8 mouse cellular contexts compared by ENCODE assay signal in the genomic region with DNA sequence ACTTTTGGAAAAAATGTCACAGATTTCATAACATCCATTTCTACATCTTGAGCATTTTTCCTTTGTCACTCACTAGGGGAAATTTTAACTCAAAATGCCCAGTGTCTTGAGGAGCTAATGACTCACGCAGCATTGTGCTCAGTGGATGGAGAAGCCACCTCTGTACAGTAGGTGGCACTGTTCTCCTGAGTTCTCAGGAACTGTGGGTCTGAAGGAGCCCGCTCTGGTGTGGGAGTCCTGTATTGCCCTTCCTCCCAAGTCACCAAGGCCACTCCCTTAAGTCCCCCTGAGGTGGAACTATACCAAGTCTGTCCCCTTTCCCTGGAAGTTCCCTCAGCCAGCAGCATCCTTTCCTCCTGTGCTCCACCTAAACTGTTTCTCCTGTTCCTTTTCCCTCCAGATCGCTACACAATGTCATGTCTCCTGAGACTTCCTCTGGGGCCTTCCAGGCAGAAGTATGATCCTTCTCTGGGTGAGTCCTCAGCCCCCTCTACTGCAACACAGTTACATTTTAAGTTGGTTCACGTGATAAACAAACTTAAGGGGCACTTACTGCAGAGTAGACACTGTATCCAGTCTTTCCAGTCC. TPM values are rescaled to one million over a fixed set of nuclear protein-coding genes. Genes with fewer than 3 reads are reported as not detected.
DNase-seq lines count a peak whose midpoint lies in the region; ATAC-seq and TF ChIP-seq lines count a peak whose summit lies in the region.

No protein-coding gene starts in this region.

- peak overlapping the region; percentile 55; the same call in 1 of the 2 replicates for H3K9ac ChIP-seq in CH12.LX (ENCODE audit: insufficient read depth, low read depth)
- H3K9ac ChIP-seq in liver, embryonic 14.5 days (replicated peaks): no peak overlapping the region
- H3K9ac ChIP-seq in stomach, embryonic 14.5 days (replicated peaks; ENCODE audit: low read depth, low read length): no peak overlapping the region

- TF ChIP-seq RAD21 in CH12.LX (IDR thresholded peaks at IDR 0.05; ENCODE audit: low read depth, low read length): peak; percentile 95

- intact Hi-C loops in heart, postnatal 10 days (cut with DNase I): loop anchor here (1.0 to 2.0 kb wide), 3 partner anchors 39 to 524 kb away; no protein-coding TSS in a partner anchor

- TF ChIP-seq EP300 in CH12.LX (IDR thresholded peaks at IDR 0.05; ENCODE audit: low read length): no peak
- no peak for TF ChIP-seq EP300 in liver, embryonic 14.5 days (IDR thresholded peaks at IDR 0.05; ENCODE audit: low read depth)

- H3K36me3 ChIP-seq in CH12.LX (replicated peaks in 1 of 2; ENCODE audit: control insufficient read depth in 1 of 2, insufficient read depth in 1 of 2, low read length in 1 of 2): peaks cover 0 to 17% of the 10 kb centered on the region in 2 experiments
- H3K36me3 ChIP-seq in liver, embryonic 14.5 days (replicated peaks; ENCODE audit: control insufficient read depth, insufficient read depth, low read depth): no peaks in the 10 kb centered on the region
- no peaks in the 10 kb centered on the region for H3K36me3 ChIP-seq in stomach, embryonic 14.5 days (ENCODE audit: control insufficient read depth, insufficient read depth, low read length)

- peak; percentile 29; the same call in 1 of the 2 replicates for TF ChIP-seq POLR2A in CH12.LX (IDR thresholded peaks at IDR 0.05; ENCODE audit: low read depth, low read length)
- TF ChIP-seq POLR2A in bone marrow macrophage, adult 2 months (IDR thresholded peaks at IDR 0.05; ENCODE audit: borderline replicate concordance, low read depth, low read length): no peak

- peak; percentile 73 to 99 for TF ChIP-seq CTCF in CH12.LX (conservative IDR thresholded peaks at IDR 0.05 in 1 of 2, IDR thresholded peaks at IDR 0.05 in 1 of 2; ENCODE audit: low read depth in 2 of 2, low read length in 2 of 2)
- TF ChIP-seq CTCF in bone marrow macrophage, adult 2 months (IDR thresholded peaks at IDR 0.05; ENCODE audit: low read depth, low read length): peak; percentile 70
- peak; percentile 82 for TF ChIP-seq CTCF in liver, embryonic 14.5 days (IDR thresholded peaks at IDR 0.05; ENCODE audit: low read depth)

- no peaks in the 10 kb centered on the region for H3K79me2 ChIP-seq in CH12.LX (replicated peaks; ENCODE audit: control insufficient read depth, extremely low read depth, insufficient read depth, poor library complexity, severe bottlenecking)

- peak overlapping the region; percentile 93 for H3K4me2 ChIP-seq in CH12.LX (ENCODE audit: insufficient read depth, low read depth, poor library complexity, severe bottlenecking)
- H3K4me2 ChIP-seq in liver, embryonic 14.5 days (ENCODE audit: low read depth): no peak overlapping the region
- no peak overlapping the region for H3K4me2 ChIP-seq in stomach, embryonic 14.5 days (replicated peaks; ENCODE audit: low read depth, low read length)

- peak; percentile 96 for DNase-seq in CH12.LX (ENCODE audit: extremely low read depth)
- peak; percentile 66 to 77 for DNase-seq in heart, postnatal 10 days
- DNase-seq in kidney, postnatal 36 days: peak; percentile 62 to 79
- DNase-seq in liver, embryonic 14.5 days (ENCODE audit: low read depth in 3 of 3, low spot score in 3 of 3): peak in 2 of 3 experiments; percentile 28 to 54
- peak; percentile 52 for DNase-seq in neural tube, embryonic 10.5 days (ENCODE audit: extremely low spot score, low spot score)

- H3K27me3 ChIP-seq in CH12.LX (replicated peaks): no peaks in the 10 kb centered on the region
- H3K27me3 ChIP-seq in liver, embryonic 14.5 days (ENCODE audit: control insufficient read depth, insufficient read depth, low read length): no peaks in the 10 kb centered on the region
- no peaks in the 10 kb centered on the region for H3K27me3 ChIP-seq in stomach, embryonic 14.5 days (ENCODE audit: control insufficient read depth, insufficient read depth, low read length)

- H3K4me1 ChIP-seq in CH12.LX (ENCODE audit: control insufficient read depth in 1 of 2, insufficient read depth in 2 of 2): peaks cover 18 to 38% of the 10 kb centered on the region in 2 experiments
- peaks cover 26% of the 10 kb centered on the region for H3K4me1 ChIP-seq in bone marrow macrophage, adult 2 months (ENCODE audit: control insufficient read depth, insufficient read depth, low read length)
- H3K4me1 ChIP-seq in liver, embryonic 14.5 days (replicated peaks; ENCODE audit: control insufficient read depth in 2 of 2, insufficient read depth in 2 of 2, low read length in 1 of 2): 0 out of 4 replicates have a peak, but pooled peaks cover 0 to 2% of the 10 kb centered on the region in 2 experiments
- H3K4me1 ChIP-seq in stomach, embryonic 14.5 days (ENCODE audit: control insufficient read depth, insufficient read depth, low read length): no peaks in the 10 kb centered on the region

- peak overlapping the region in 1 of 3 experiments; percentile 0 for H3K4me3 ChIP-seq in CH12.LX (replicated peaks in 1 of 3; ENCODE audit: low read depth in 2 of 3, low read length in 2 of 3, poor library complexity in 1 of 3)
- H3K4me3 ChIP-seq in bone marrow macrophage, adult 2 months (ENCODE audit: insufficient read depth, low read length): no peak overlapping the region
- H3K4me3 ChIP-seq in liver, embryonic 14.5 days (ENCODE audit: insufficient read depth in 1 of 2, low read depth in 2 of 2, low read length in 2 of 2): no peak overlapping the region
- H3K4me3 ChIP-seq in stomach, embryonic 14.5 days (ENCODE audit: low read depth, low read length): no peak overlapping the region

- WGBS in liver, embryonic 14.5 days (ENCODE audit: insufficient replicate concordance): 11% methylated on average over 4 of the region's 4 CpGs
- 19% methylated on average over 4 of the region's 4 CpGs for WGBS in stomach, embryonic 14.5 days

- H3K9me3 ChIP-seq in CH12.LX (replicated peaks; ENCODE audit: low read length): no peaks in the 10 kb centered on the region
- no peaks in the 10 kb centered on the region for H3K9me3 ChIP-seq in liver, embryonic 14.5 days (ENCODE audit: control insufficient read depth, low read length)
- H3K9me3 ChIP-seq in stomach, embryonic 14.5 days (ENCODE audit: control insufficient read depth, low read depth, low read length): no peaks in the 10 kb centered on the region

- dilution Hi-C loops in CH12.LX (cut with MboI; ENCODE audit: extremely low pct_ligation_motif_present, extremely low pct_unique_long_range_greater_than_20kb, low sequenced_read_pairs): no loop called here

- ATAC-seq in erythroblast, adult 5-6 weeks (replicated peaks; ENCODE audit: low FRiP score, poor library complexity, severe bottlenecking): peak; percentile 65
- peak; percentile 75; the same call in 1 of the 2 replicates for ATAC-seq in liver, embryonic 14.5 days (ENCODE audit: insufficient read depth)
- peak; percentile 88 for ATAC-seq in stomach, embryonic 14.5 days (ENCODE audit: insufficient number of reproducible peaks, insufficient read depth, low FRiP score, low read depth)

- H3K27ac ChIP-seq in CH12.LX (ENCODE audit: insufficient read depth, low read depth): 0 out of 2 replicates have a peak overlapping the region, but pooled peaks have one; percentile 5
- H3K27ac ChIP-seq in bone marrow macrophage, adult 2 months (ENCODE audit: insufficient read depth, low read depth, low read length): no peak overlapping the region
- H3K27ac ChIP-seq in liver, embryonic 14.5 days: no peak overlapping the region
- no peak overlapping the region for H3K27ac ChIP-seq in stomach, embryonic 14.5 days (ENCODE audit: low read length)

- in situ Hi-C loops in CH12.LX (cut with MboI; ENCODE audit: low pct_ligation_motif_present, low pct_unique_long_range_greater_than_20kb, low sequenced_read_pairs): loop anchor here (5.0 kb wide), 1 partner anchor 40 kb away; no protein-coding TSS in a partner anchor

TF ChIP-seq in CH12.LX, 34 proteins besides CTCF, POLR2A, EP300 and RAD21 (continues in another document):
- TF ChIP-seq JUND (conservative IDR thresholded peaks at IDR 0.05; ENCODE audit: low read depth, low read length): no peak

RNA-seq across cellular contexts. Expression of a gene that starts 30.2 kb away (rescaled TPM):
- 29.8 and 35.4 TPM in 2 replicates for total RNA-seq in CH12.LX (2012; rRNA removed)
- 21.8 and 23.5 TPM in 2 replicates for total RNA-seq in CH12.LX (2014; rRNA removed)
- 17.5 and 21.4 TPM in 2 replicates for polyA plus RNA-seq in CH12.LX (2012; ENCODE audit: insufficient read length, low read depth)
- 131 TPM in 2 replicates for polyA plus RNA-seq in bone marrow macrophage, adult 2 months (2012; ENCODE audit: insufficient read depth, insufficient read length, missing spikeins)
- total RNA-seq in erythroblast, adult 5-6 weeks (2015; ENCODE audit: low replicate concordance): 40.2 and 87.6 TPM in 2 replicates
- total RNA-seq in erythroblast, adult 5-6 weeks (2017; ENCODE audit: low replicate concordance): 21.2 and 30.0 TPM in 2 replicates
- total RNA-seq in heart, postnatal 10 days (2021): 10 to 100 TPM; 41.3 to 42.5 TPM
- 2.9 and 3.5 TPM in 2 replicates for polyA plus RNA-seq in liver, embryonic 14.5 days (2012; rRNA removed)
- polyA plus RNA-seq in liver, embryonic 14.5 days (2014; fragmentation: Nextera tagmentation; extraction: Ambion mirVana): 2.3 and 2.9 TPM in 2 replicates
- 23.2 and 28.4 TPM in 2 replicates for polyA plus RNA-seq in stomach, embryonic 14.5 days (2014; fragmentation: Nextera tagmentation; extraction: Ambion mirVana)

RNA-seq across cellular contexts. Expression of a gene that starts 34.1 kb away (rescaled TPM):
- total RNA-seq in CH12.LX (2012; rRNA removed) (0.88 and 1.6 TPM in 2 replicates), CH12.LX (2014; rRNA removed) (0.16 and 0.24 TPM in 2 replicates)
- polyA plus RNA-seq in CH12.LX (2012; ENCODE audit: insufficient read length, low read depth): 0.09 TPM in 1 of 2 replicates, not detected in the other
- polyA plus RNA-seq in bone marrow macrophage, adult 2 months (2012; ENCODE audit: insufficient read depth, insufficient read length, missing spikeins): 1.6 and 1.9 TPM in 2 replicates
- total RNA-seq in erythroblast, adult 5-6 weeks (2015; ENCODE audit: low replicate concordance): 2.7 TPM in 1 of 2 replicates, not detected in the other
- total RNA-seq in erythroblast, adult 5-6 weeks (2017; ENCODE audit: low replicate concordance): 0.17 and 1.3 TPM in 2 replicates
- total RNA-seq in heart, postnatal 10 days (2021): not detected
- polyA plus RNA-seq in liver, embryonic 14.5 days (2012; rRNA removed): 0.03 and 0.08 TPM in 2 replicates
- polyA plus RNA-seq in liver, embryonic 14.5 days (2014; fragmentation: Nextera tagmentation; extraction: Ambion mirVana): 0.06 and 0.15 TPM in 2 replicates
- polyA plus RNA-seq in stomach, embryonic 14.5 days (2014; fragmentation: Nextera tagmentation; extraction: Ambion mirVana): not detected in 2 replicates

RNA-seq across cellular contexts. Expression of a gene that starts 57.4 kb away (rescaled TPM):
- total RNA-seq in CH12.LX (2012; rRNA removed) (27.0 and 29.2 TPM in 2 replicates), CH12.LX (2014; rRNA removed) (51.5 and 62.0 TPM in 2 replicates)
- polyA plus RNA-seq in CH12.LX (2012; ENCODE audit: insufficient read length, low read depth): 33.5 and 34.7 TPM in 2 replicates
- polyA plus RNA-seq in bone marrow macrophage, adult 2 months (2012; ENCODE audit: insufficient read depth, insufficient read length, missing spikeins): 53.5 and 58.2 TPM in 2 replicates
- 18.8 and 20.9 TPM in 2 replicates for total RNA-seq in erythroblast, adult 5-6 weeks (2015; ENCODE audit: low replicate concordance)
- total RNA-seq in erythroblast, adult 5-6 weeks (2017; ENCODE audit: low replicate concordance): 21.9 and 22.2 TPM in 2 replicates
- total RNA-seq in heart, postnatal 10 days (2021): 10 to 100 TPM; 16.7 to 19.1 TPM
- 6.7 and 9.7 TPM in 2 replicates for polyA plus RNA-seq in liver, embryonic 14.5 days (2012; rRNA removed)
- 17.6 and 20.2 TPM in 2 replicates for polyA plus RNA-seq in liver, embryonic 14.5 days (2014; fragmentation: Nextera tagmentation; extraction: Ambion mirVana)
- 30.4 and 31.4 TPM in 2 replicates for polyA plus RNA-seq in stomach, embryonic 14.5 days (2014; fragmentation: Nextera tagmentation; extraction: Ambion mirVana)

Comparison
In these comparisons a context has a peak if more than half of its experiments do, and no peak if none do; other contexts are left out.
1. DNase-seq: peak in every context shown above with its lines; median percentile 96 in CH12.LX; 72 in heart, postnatal 10 days; 70 in kidney, postnatal 36 days; 52 in neural tube, embryonic 10.5 days; 41 in liver, embryonic 14.5 days.